Mouse (Mus musculus) MEL (cell line): ENCODE measurements at regions not wholly inside any gene's neighbourhood (a gene's known extent, or its start where the extent isn't known, plus 50 kb on each side); places are given as distances from the start of the nearest gene placed in this dataset.

Source experiments
- DNase-seq: peaks from one replicate; pipeline ENCODE4 v3.0.0; 2011; ENCODE audit warnings: low read depth, low spot score
- H3K27ac ChIP-seq: 2 replicates; pipeline ENCODE4 v1.5.1; 2012; ENCODE audit warnings: low read depth, mild to moderate bottlenecking, control low read depth, low read length, moderate library complexity; ENCODE audit not compliant: control insufficient read depth
- H3K27me3 ChIP-seq, 2 experiments: fragments of 150-350 bp in 1 of 2; sonication (generic) in 1 of 2; 2 replicates each; pipeline ENCODE4 v1.6.1; 2012; ENCODE audit warnings: low read length in 2 of 2, mild to moderate bottlenecking in 2 of 2, improper control_type of control experiment in 1 of 2, moderate library complexity in 1 of 2; ENCODE audit not compliant: insufficient read depth in 2 of 2, control insufficient read depth in 1 of 2
- H3K36me3 ChIP-seq, 2 experiments: 2 replicates each; pipeline ENCODE4 v1.6.1; 2012 to 2014; ENCODE audit warnings: low read length in 2 of 2, improper control_type of control experiment in 1 of 2, inconsistent platforms in 1 of 2, mild to moderate bottlenecking in 1 of 2; ENCODE audit not compliant: insufficient read depth in 2 of 2, control insufficient read depth in 1 of 2
- H3K4me1 ChIP-seq, 2 experiments: fragments of 150-350 bp in 1 of 2; sonication (generic) in 1 of 2; 2 replicates each; pipeline ENCODE4 v1.6.1; 2012; ENCODE audit warnings: low read length in 2 of 2, improper control_type of control experiment in 1 of 2, mild to moderate bottlenecking in 1 of 2; ENCODE audit not compliant: insufficient read depth in 2 of 2, control insufficient read depth in 1 of 2
- H3K4me3 ChIP-seq, 2 experiments: fragments of 150-350 bp in 1 of 2; sonication (generic) in 1 of 2; 2 replicates each; pipeline ENCODE4 v1.5.1; 2012; ENCODE audit warnings: low read depth in 2 of 2, low read length in 2 of 2, mild to moderate bottlenecking in 2 of 2, moderate library complexity in 2 of 2, control low read depth in 1 of 2, improper control_type of control experiment in 1 of 2; ENCODE audit not compliant: control insufficient read depth in 1 of 2, insufficient read depth in 1 of 2
- H3K79me2 ChIP-seq: 2 replicates; pipeline ENCODE4 v1.6.1; 2012; ENCODE audit warnings: mild to moderate bottlenecking, low read length, moderate library complexity; ENCODE audit not compliant: control insufficient read depth, poor library complexity, insufficient read depth
- H3K9ac ChIP-seq: 2 replicates; pipeline ENCODE4 v1.6.1; 2012; ENCODE audit warnings: low read depth, mild to moderate bottlenecking, control low read depth, low read length, moderate library complexity; ENCODE audit not compliant: control insufficient read depth, poor library complexity, severe bottlenecking
- H3K9me3 ChIP-seq: fragments of 150-350 bp; sonication (generic); replicated peaks from 2 replicates; pipeline ENCODE4 v1.6.1; 2012; ENCODE audit warnings: mild to moderate bottlenecking, low read length, improper control_type of control experiment, moderate library complexity; ENCODE audit not compliant: insufficient read depth
- GABPA ChIP-seq: IDR thresholded peaks from 2 replicates; pipeline ENCODE4 v1.6.1; 2012; ENCODE audit warnings: low read depth, mild to moderate bottlenecking, inconsistent platforms, low read length, improper control_type of control experiment, moderate library complexity
- HCFC1 ChIP-seq: IDR thresholded peaks from 2 replicates; pipeline ENCODE4 v1.6.1; 2012; ENCODE audit warnings: low read depth, mild to moderate bottlenecking, inconsistent platforms, low read length, improper control_type of control experiment, moderate library complexity
- JUND ChIP-seq: IDR thresholded peaks from 2 replicates; pipeline ENCODE4 v1.6.1; 2011; ENCODE audit warnings: low read depth, mild to moderate bottlenecking, improper control_type of control experiment, low read length
- KAT2A ChIP-seq: conservative IDR thresholded peaks from 2 replicates; pipeline ENCODE4 v1.6.1; 2012; ENCODE audit warnings: low read depth, low read length, improper control_type of control experiment, inconsistent platforms
- MAFK ChIP-seq: IDR thresholded peaks from 2 replicates; pipeline ENCODE4 v1.6.1; 2011; ENCODE audit warnings: low read depth, mild to moderate bottlenecking, low read length, improper control_type of control experiment, borderline replicate concordance
- MAZ ChIP-seq: IDR thresholded peaks from 2 replicates; pipeline ENCODE4 v1.6.1; 2012; ENCODE audit warnings: low read depth, mild to moderate bottlenecking, inconsistent platforms, low read length, improper control_type of control experiment
- MXI1 ChIP-seq: IDR thresholded peaks from 2 replicates; pipeline ENCODE4 v1.6.1; 2011; ENCODE audit warnings: mild to moderate bottlenecking, low read depth, low read length, improper control_type of control experiment
- MYB ChIP-seq: IDR thresholded peaks from 2 replicates; pipeline ENCODE4 v1.6.1; 2011; ENCODE audit warnings: mild to moderate bottlenecking, low read depth, low read length, improper control_type of control experiment
- MYC ChIP-seq: IDR thresholded peaks from 2 replicates; pipeline ENCODE4 v1.6.1; 2011; ENCODE audit warnings: low read depth, mild to moderate bottlenecking, low read length, improper control_type of control experiment, moderate library complexity
- POLR2A ChIP-seq, 2 experiments: IDR thresholded peaks; 2 replicates each; pipeline ENCODE4 v1.6.1; 2011 to 2012; ENCODE audit warnings: low read length in 2 of 2, mild to moderate bottlenecking in 2 of 2, control low read depth in 1 of 2, improper control_type of control experiment in 1 of 2, low read depth in 1 of 2, moderate library complexity in 1 of 2; ENCODE audit not compliant: control insufficient read depth in 1 of 2, insufficient read depth in 1 of 2, poor library complexity in 1 of 2
- POLR2AphosphoS5 ChIP-seq: IDR thresholded peaks from 2 replicates; pipeline ENCODE4 v1.6.1; 2012; ENCODE audit warnings: low read depth, borderline replicate concordance, mild to moderate bottlenecking, inconsistent platforms, low read length, moderate library complexity, mixed read lengths
- RCOR1 ChIP-seq: IDR thresholded peaks from 2 replicates; pipeline ENCODE4 v1.6.1; 2012; ENCODE audit warnings: low read depth, mild to moderate bottlenecking, inconsistent platforms, low read length, improper control_type of control experiment
- SIN3A ChIP-seq: IDR thresholded peaks from 2 replicates; pipeline ENCODE4 v1.6.1; 2012; ENCODE audit warnings: low read length, improper control_type of control experiment, inconsistent platforms
- SMC3 ChIP-seq: IDR thresholded peaks from 2 replicates; pipeline ENCODE4 v1.6.1; 2011; ENCODE audit warnings: low read depth, low read length, improper control_type of control experiment
- TAL1 ChIP-seq: IDR thresholded peaks from 2 replicates; pipeline ENCODE4 v1.6.1; 2012; ENCODE audit warnings: mild to moderate bottlenecking, inconsistent platforms, low read length, moderate library complexity, mixed read lengths
- TBP ChIP-seq: IDR thresholded peaks from 2 replicates; pipeline ENCODE4 v1.8.0; 2011; ENCODE audit warnings: low read depth, low read length, improper control_type of control experiment
- UBTF ChIP-seq: IDR thresholded peaks from 2 replicates; pipeline ENCODE4 v1.6.1; 2012; ENCODE audit warnings: low read depth, mild to moderate bottlenecking, inconsistent platforms, low read length, improper control_type of control experiment, moderate library complexity, borderline replicate concordance; ENCODE audit not compliant: insufficient read depth
- USF2 ChIP-seq, 2 experiments: IDR thresholded peaks; 2 replicates each; pipeline ENCODE4 v1.6.1; 2011 to 2012; ENCODE audit warnings: improper control_type of control experiment in 2 of 2, low read length in 2 of 2, borderline replicate concordance in 1 of 2, inconsistent platforms in 1 of 2, low read depth in 1 of 2, mild to moderate bottlenecking in 1 of 2; ENCODE audit not compliant: insufficient read depth in 1 of 2
- ZC3H11A ChIP-seq: IDR thresholded peaks from 2 replicates; pipeline ENCODE4 v1.6.1; 2012; ENCODE audit warnings: low read depth, mild to moderate bottlenecking, inconsistent platforms, low read length, improper control_type of control experiment
- ZMIZ1 ChIP-seq: IDR thresholded peaks from 2 replicates; pipeline ENCODE4 v1.6.1; 2012; ENCODE audit warnings: low read depth, mild to moderate bottlenecking, inconsistent platforms, low read length, improper control_type of control experiment, moderate library complexity

- Histone ChIP-seq H3K27ac (no peak overlapping the region), H3K27me3 (no peaks in the 10 kb centered on the region), H3K4me3 (no peak overlapping the region), H3K36me3 (no peaks in the 10 kb centered on the region), H3K9ac (no peak overlapping the region), H3K79me2 (no peaks in the 10 kb centered on the region)
- DNase-seq: no peak
- no peak for TF ChIP-seq TBP
- TF ChIP-seq ZMIZ1: no peak
- TF ChIP-seq GABPA: no peak
- no peak for TF ChIP-seq MAZ
- TF ChIP-seq, all 39 proteins: peak for 0
- H3K4me1 ChIP-seq: no peaks in the 10 kb centered on the region
- no peaks in the 10 kb centered on the region for H3K9me3 ChIP-seq
Observed at GRCm38 (mm10) chr6:104080581-104080980, 412.0 kb upstream of the Cntn6 start.

GRCm38 (mm10) chr6:104082242-104082641 lies 410.3 kb upstream of the Cntn6 start:
- H3K4me3 ChIP-seq: no peak overlapping the region
- no peak for TF ChIP-seq USF2 (IDR thresholded peaks at IDR 0.05; ENCODE audit: borderline replicate concordance in 1 of 2, insufficient read depth in 1 of 2, low read depth in 1 of 2, low read length in 2 of 2)
- TF ChIP-seq MAFK: no peak
- TF ChIP-seq MYC: no peak
- no peak for TF ChIP-seq ZMIZ1
- TF ChIP-seq TBP: no peak
- no peak for TF ChIP-seq MYB
- TF ChIP-seq JUND: no peak
- no peak for TF ChIP-seq TAL1
- TF ChIP-seq GABPA: no peak
- TF ChIP-seq POLR2A (IDR thresholded peaks at IDR 0.05; ENCODE audit: control insufficient read depth in 1 of 2, insufficient read depth in 1 of 2, low read depth in 1 of 2, low read length in 2 of 2, poor library complexity in 1 of 2): no peak
- no peak for TF ChIP-seq ZC3H11A
- no peak for TF ChIP-seq RCOR1
- TF ChIP-seq SIN3A: no peak
- no peak overlapping the region for H3K9ac ChIP-seq
- H3K9me3 ChIP-seq: no peaks in the 10 kb centered on the region
- no peaks in the 10 kb centered on the region for H3K79me2 ChIP-seq
- H3K4me1 ChIP-seq: no peaks in the 10 kb centered on the region
- no peak overlapping the region for H3K27ac ChIP-seq
- no peaks in the 10 kb centered on the region for H3K27me3 ChIP-seq
- no peak for DNase-seq
- no peaks in the 10 kb centered on the region for H3K36me3 ChIP-seq

- no peak for DNase-seq
- no peak for TF ChIP-seq USF2 (IDR thresholded peaks at IDR 0.05; ENCODE audit: borderline replicate concordance in 1 of 2, insufficient read depth in 1 of 2, low read depth in 1 of 2, low read length in 2 of 2)
- TF ChIP-seq TBP: no peak
- no peak for TF ChIP-seq KAT2A
- TF ChIP-seq HCFC1: no peak
- TF ChIP-seq ZMIZ1: no peak
- TF ChIP-seq SMC3: no peak
- TF ChIP-seq POLR2AphosphoS5: no peak
- TF ChIP-seq SIN3A: no peak
- TF ChIP-seq POLR2A (IDR thresholded peaks at IDR 0.05; ENCODE audit: control insufficient read depth in 1 of 2, insufficient read depth in 1 of 2, low read depth in 1 of 2, low read length in 2 of 2, poor library complexity in 1 of 2): no peak
- no peak for TF ChIP-seq ZC3H11A
- TF ChIP-seq UBTF: no peak
- TF ChIP-seq JUND: no peak
- TF ChIP-seq MXI1: no peak
- TF ChIP-seq, all 39 proteins: peak for 0
- Histone ChIP-seq H3K9me3 (no peaks in the 10 kb centered on the region), H3K9ac (no peak overlapping the region), H3K4me3 (no peak overlapping the region), H3K36me3 (no peaks in the 10 kb centered on the region), H3K79me2 (no peaks in the 10 kb centered on the region), H3K4me1 (no peaks in the 10 kb centered on the region), H3K27ac (no peak overlapping the region), H3K27me3 (no peaks in the 10 kb centered on the region)
Observed at GRCm38 (mm10) chr6:104108386-104108785, 384.2 kb upstream of the Cntn6 start.
